Mouse (Mus musculus) thymus, postnatal 0 days (tissue): ENCODE measurements around the gene Olfr1294. TPM values are rescaled to one million over a fixed set of nuclear protein-coding genes. Genes with fewer than 3 reads are reported as not detected.

Experiments used
- DNase-seq: peaks from one replicate; pipeline ENCODE4 v3.0.0-alpha.2; 2015; ENCODE audit warnings: low spot score
- polyA plus RNA-seq: library from polyadenylated mRNA; unstranded; fragments of >200 nt; fragmentation: Nextera tagmentation; extraction: Ambion mirVana; gene quantifications from 2 replicates; pipeline ENCODE4 v1.2.1, GENCODE M21; 2015

Olfr1294 gene
- not detected in 2 replicates for polyA plus RNA-seq

- no peak for DNase-seq
Measured at GRCm38 (mm10) chr2:111540191-111540590, at the start of gene Olfr1294. Olfr1294 (minus strand) TSS chr2:111540291.

GRCm38 (mm10) chr2:111569581-111569980 lies 29.5 kb upstream of the Olfr1294 start, which contains the start of gene Olfr1295:
Olfr1295 (minus strand) TSS chr2:111569681.
- no peak for DNase-seq

- no peak for DNase-seq
Measured at GRCm38 (mm10) chr2:111524903-111525302, 15.2 kb downstream of the Olfr1294 start, which contains the start of gene Olfr1293-ps. Olfr1293-ps (plus strand) TSS chr2:111525203.

- no peak for DNase-seq
Measured at GRCm38 (mm10) chr2:111517451-111517850, 22.6 kb downstream of the Olfr1294 start.

- no peak for DNase-seq
Measured at GRCm38 (mm10) chr2:111496880-111497279, 43.2 kb downstream of the Olfr1294 start, which contains the start of gene Olfr1291-ps1. Olfr1291-ps1 (plus strand) TSS chr2:111497180.

- no peak for DNase-seq
Measured at GRCm38 (mm10) chr2:111493729-111494128, 46.4 kb downstream of the Olfr1294 start, which contains the start of gene Olfr1290. Olfr1290 (minus strand) TSS chr2:111493829.

Other genes starting within 250 kb of the Olfr1294 start
- gene Olfr1279, start 239.7 kb downstream of the Olfr1294 start, polyA plus RNA-seq = not detected in 2 replicates
- not detected in 2 replicates for gene Olfr1280, start 226.3 kb downstream of the Olfr1294 start, polyA plus RNA-seq
- gene Olfr1281, start 213.8 kb downstream of the Olfr1294 start, polyA plus RNA-seq = not detected in 2 replicates
- gene Olfr1282, start 204.2 kb downstream of the Olfr1294 start, polyA plus RNA-seq = not detected in 2 replicates
- gene Olfr1283, start 173.5 kb downstream of the Olfr1294 start, polyA plus RNA-seq = not detected in 2 replicates
- gene Olfr1284, start 164.8 kb downstream of the Olfr1294 start, polyA plus RNA-seq = not detected in 2 replicates
- gene Olfr1286, start 117.2 kb downstream of the Olfr1294 start, polyA plus RNA-seq = not detected in 2 replicates
- not detected in 2 replicates for gene Olfr1287, start 91.1 kb downstream of the Olfr1294 start, polyA plus RNA-seq
- not detected in 2 replicates for gene Olfr1288, start 66.2 kb downstream of the Olfr1294 start, polyA plus RNA-seq
- gene Olfr1289, start 59.5 kb downstream of the Olfr1294 start, polyA plus RNA-seq = not detected in 2 replicates
- gene Olfr1290, start 46.5 kb downstream of the Olfr1294 start, polyA plus RNA-seq = not detected in 2 replicates
- not detected in 2 replicates for gene Olfr1291-ps1, start 43.1 kb downstream of the Olfr1294 start, polyA plus RNA-seq
- not detected in 2 replicates for gene Olfr1293-ps, start 15.1 kb downstream of the Olfr1294 start, polyA plus RNA-seq
- gene Olfr1295, start 29.4 kb upstream of the Olfr1294 start, polyA plus RNA-seq = not detected in 2 replicates
- gene Olfr1297, start 86.2 kb upstream of the Olfr1294 start, polyA plus RNA-seq = not detected in 2 replicates
- not detected in 2 replicates for gene Olfr1298, start 108.9 kb upstream of the Olfr1294 start, polyA plus RNA-seq
- not detected in 2 replicates for gene Olfr1299, start 121.1 kb upstream of the Olfr1294 start, polyA plus RNA-seq
- not detected in 2 replicates for gene Olfr1301, start 210.7 kb upstream of the Olfr1294 start, polyA plus RNA-seq
- not detected in 2 replicates for gene Olfr1302, start 237.1 kb upstream of the Olfr1294 start, polyA plus RNA-seq